Mouse (Mus musculus) G1E (cell line): ENCODE measurements around the gene AF067061.
"Not testable (repeated sequence)": the region's sequence is repeated elsewhere in the genome, so short reads cannot be mapped to it uniquely, and the experiment has no call there.

Experiments
- CTCF ChIP-seq: IDR thresholded peaks from 2 replicates; pipeline ENCODE4 v1.5.1; 2012; ENCODE audit warnings: low read depth, low read length, inconsistent platforms, mixed read lengths
- GATA1 ChIP-seq: IDR thresholded peaks from 2 replicates; pipeline ENCODE4 v1.6.1; 2012; ENCODE audit warnings: borderline replicate concordance, low read length, inconsistent platforms, mixed read lengths
- TAL1 ChIP-seq: conservative IDR thresholded peaks from 2 replicates; pipeline ENCODE4 v1.6.1; 2012; ENCODE audit warnings: low read depth, low read length, inconsistent platforms, mixed read lengths

GRCm38 (mm10) chr13:120251208-120251924 lies 11.5 kb upstream of the AF067061 start:
- not testable (repeated sequence) for TF ChIP-seq CTCF, TAL1, GATA1
